Mouse (Mus musculus) limb, embryonic 11.5 days (tissue): ENCODE measurements around the gene Zfp207. TPM values are rescaled to one million over a fixed set of nuclear protein-coding genes. Genes with fewer than 3 reads are reported as not detected.
A peak's percentile ranks its signal among the peaks of the same experiment; 100 is the strongest.
"Not testable (repeated sequence)": the region's sequence is repeated elsewhere in the genome, so short reads cannot be mapped to it uniquely, and the experiment has no call there.

Experiments used
- ATAC-seq: fragments of 200-750 bp; cut with Nextera tagmentation; 2 replicates; pipeline ENCODE4 v1.8.0; 2017; ENCODE audit warnings: low read depth; ENCODE audit not compliant: insufficient number of reproducible peaks, low FRiP score, low TSS enrichment
- DNase-seq: peaks from one replicate; pipeline ENCODE4 v3.0.0-alpha.2; 2015; ENCODE audit warnings: low spot score
- H3K27ac ChIP-seq: fragments of 300-500 bp; sonication (generic); replicated peaks from 2 replicates; pipeline ENCODE4 v1.5.1; 2014; ENCODE audit warnings: low read depth, mild to moderate bottlenecking, low read length
- H3K27me3 ChIP-seq: fragments of 300-500 bp; sonication (generic); 2 replicates; pipeline ENCODE4 v1.6.1; 2014; ENCODE audit warnings: mild to moderate bottlenecking, low read length, mixed read lengths; ENCODE audit not compliant: control insufficient read depth, insufficient read depth
- H3K36me3 ChIP-seq: fragments of 300-500 bp; sonication (generic); 2 replicates; pipeline ENCODE4 v1.6.1; 2014; ENCODE audit warnings: mild to moderate bottlenecking, low read length, moderate library complexity, mixed read lengths; ENCODE audit not compliant: control insufficient read depth, insufficient read depth
- H3K4me1 ChIP-seq: fragments of 300-500 bp; sonication (generic); 2 replicates; pipeline ENCODE4 v1.6.1; 2014; ENCODE audit warnings: low read length, mixed read lengths; ENCODE audit not compliant: control insufficient read depth, insufficient read depth
- H3K4me2 ChIP-seq: fragments of 300-500 bp; sonication (generic); 2 replicates; pipeline ENCODE4 v1.6.1; 2014; ENCODE audit warnings: low read depth, mild to moderate bottlenecking, moderate library complexity; ENCODE audit not compliant: severe bottlenecking
- H3K4me3 ChIP-seq: fragments of 300-500 bp; sonication (generic); 2 replicates; pipeline ENCODE4 v1.5.1; 2014; ENCODE audit warnings: low read depth, low read length
- H3K9ac ChIP-seq: fragments of 300-500 bp; sonication (generic); 2 replicates; pipeline ENCODE4 v1.6.1; 2014; ENCODE audit warnings: mild to moderate bottlenecking, low read length
- H3K9me3 ChIP-seq: fragments of 300-500 bp; sonication (generic); 2 replicates; pipeline ENCODE4 v1.6.1; 2016; ENCODE audit warnings: low read length; ENCODE audit not compliant: control insufficient read depth
- WGBS: fragments of 180-500 bp; shearing (Covaris S2); extraction: QIAGEN DNeasy Blood & Tissue Kit; methylation state at CpG from one replicate; pipeline ENCODE4 v1.1.7; 2014; 5-methylcytosine and 5-hydroxymethylcytosine counted together
- polyA plus RNA-seq: library from polyadenylated mRNA; unstranded; fragments of >200 nt; fragmentation: Nextera tagmentation; extraction: Ambion mirVana; gene quantifications from 2 replicates; pipeline ENCODE4 v1.2.1, GENCODE M21; 2014

The Zfp207 gene
- polyA plus RNA-seq, 1 experiment from 2014 or later = 343 TPM

DNA sequence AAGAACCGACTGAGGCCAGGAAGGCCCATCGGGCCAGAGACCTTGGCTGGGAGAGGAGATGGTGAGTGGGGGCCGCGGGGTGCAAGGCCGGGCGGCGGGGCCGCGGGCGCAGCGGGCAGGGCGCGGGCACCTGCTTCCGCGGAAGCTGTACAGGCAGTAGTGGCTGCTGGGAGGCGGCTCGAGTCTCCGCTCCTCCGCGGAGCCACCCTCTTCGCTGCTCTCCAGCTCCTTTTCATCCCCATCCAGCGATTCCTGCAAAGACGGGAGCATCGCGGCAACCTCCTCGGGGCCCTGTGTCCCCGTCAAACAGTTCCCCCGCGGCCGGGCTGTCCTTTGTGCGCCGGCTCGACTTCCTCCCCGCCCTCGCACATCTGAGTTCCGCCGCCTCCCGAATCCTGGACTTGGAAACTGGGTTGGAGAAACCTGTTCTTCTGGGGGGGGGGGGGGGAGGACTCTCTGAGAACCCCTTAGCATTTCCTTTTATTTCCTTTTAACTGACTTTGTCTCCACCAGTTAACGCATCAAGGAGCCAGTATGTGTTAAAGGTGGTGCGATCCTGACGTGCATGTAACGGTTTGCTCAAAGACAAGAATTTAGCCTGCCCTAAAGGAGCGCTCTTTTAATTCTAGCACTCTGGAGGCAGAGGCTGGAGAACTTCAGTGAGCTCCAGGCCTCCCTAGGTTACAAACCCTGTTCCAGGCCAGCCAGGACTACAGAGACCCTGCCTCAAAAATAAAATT is 5.2 kb upstream of the Zfp207 start, which contains the start of gene 5730455P16Rik:
Gene 5730455P16Rik, minus strand, starts transcription at position 323 of the 740 bp plus-strand sequence.
- peak within 1 kb of the TSS; percentile 62 for H3K27ac ChIP-seq
- peak within 1 kb of the TSS; percentile 91 for H3K4me3 ChIP-seq
- DNase-seq (peak; percentile 90), ATAC-seq (peak; percentile 78; the same call in 1 of the 2 replicates)
- H3K27me3 ChIP-seq = no peaks in the 10 kb centered on the region
- H3K36me3 ChIP-seq = no peaks in the 10 kb centered on the region; the same call in 1 of the 2 replicates
- peak within 1 kb of the TSS; percentile 96 for H3K9ac ChIP-seq
- 2% methylated on average over 43 of the region's 43 CpGs for WGBS
- peak within 1 kb of the TSS; percentile 86 for H3K4me2 ChIP-seq
- no peaks in the 10 kb centered on the region for H3K9me3 ChIP-seq
- peaks cover 3% of the 10 kb centered on the region; the same call in 1 of the 2 replicates for H3K4me1 ChIP-seq

- H3K9me3 ChIP-seq, H3K36me3 ChIP-seq, H3K27me3 ChIP-seq, ATAC-seq, DNase-seq, H3K4me2 ChIP-seq, H3K4me1 ChIP-seq, H3K27ac ChIP-seq: not testable (repeated sequence)
- WGBS = 66% methylated on average over 2 of the region's 2 CpGs
- peak overlapping the region; percentile 96; the same call in 1 of the 2 replicates for H3K9ac ChIP-seq
- H3K4me3 ChIP-seq = peak overlapping the region; percentile 91; the same call in 1 of the 2 replicates
Measured at GRCm38 (mm10) chr11:80378452-80379068, 4.5 kb upstream of the Zfp207 start.

DNA sequence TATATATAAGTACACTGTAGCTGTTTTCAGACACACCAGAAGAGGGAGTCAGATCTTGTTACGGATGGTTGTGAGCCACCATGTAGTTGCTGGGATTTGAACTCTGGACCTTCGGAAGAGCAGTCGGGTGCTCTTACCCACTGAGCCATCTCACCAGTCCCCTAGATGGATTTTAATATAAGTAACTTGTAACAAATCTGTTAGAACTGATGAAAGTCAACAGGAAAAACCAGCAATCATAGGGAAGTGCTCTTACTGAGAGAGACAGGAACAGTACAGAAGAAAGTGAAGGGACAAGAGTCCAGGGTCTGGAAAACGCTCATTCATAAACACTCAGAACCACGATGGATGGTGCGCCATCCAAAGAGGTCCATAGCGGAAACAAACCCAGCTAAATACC is 3.9 kb upstream of the Zfp207 start:
- not testable (repeated sequence) for H3K4me2 ChIP-seq, DNase-seq, H3K9me3 ChIP-seq, H3K4me1 ChIP-seq, ATAC-seq, H3K4me3 ChIP-seq, H3K27me3 ChIP-seq, H3K9ac ChIP-seq, H3K36me3 ChIP-seq, H3K27ac ChIP-seq
- 98% methylated on average over 7 of the region's 7 CpGs for WGBS

GRCm38 (mm10) chr11:80382626-80383018 is 457 bp upstream of the Zfp207 start:
- H3K4me2 ChIP-seq = peak overlapping the region; percentile 70
- H3K36me3 ChIP-seq = peaks cover 3% of the 10 kb centered on the region; the same call in 1 of the 2 replicates
- DNase-seq (peak; percentile 56), ATAC-seq (peak; percentile 14; the same call in 1 of the 2 replicates)
- 6% methylated on average over 12 of the region's 12 CpGs for WGBS
- 0 out of 2 replicates have a peak overlapping the region, but pooled peaks have one; percentile 33 for H3K27ac ChIP-seq
- peak overlapping the region; percentile 67 for H3K9ac ChIP-seq
- H3K4me1 ChIP-seq = peaks cover 7% of the 10 kb centered on the region; the same call in 1 of the 2 replicates
- no peaks in the 10 kb centered on the region for H3K9me3 ChIP-seq
- no peaks in the 10 kb centered on the region for H3K27me3 ChIP-seq
- peak overlapping the region; percentile 97 for H3K4me3 ChIP-seq

DNA sequence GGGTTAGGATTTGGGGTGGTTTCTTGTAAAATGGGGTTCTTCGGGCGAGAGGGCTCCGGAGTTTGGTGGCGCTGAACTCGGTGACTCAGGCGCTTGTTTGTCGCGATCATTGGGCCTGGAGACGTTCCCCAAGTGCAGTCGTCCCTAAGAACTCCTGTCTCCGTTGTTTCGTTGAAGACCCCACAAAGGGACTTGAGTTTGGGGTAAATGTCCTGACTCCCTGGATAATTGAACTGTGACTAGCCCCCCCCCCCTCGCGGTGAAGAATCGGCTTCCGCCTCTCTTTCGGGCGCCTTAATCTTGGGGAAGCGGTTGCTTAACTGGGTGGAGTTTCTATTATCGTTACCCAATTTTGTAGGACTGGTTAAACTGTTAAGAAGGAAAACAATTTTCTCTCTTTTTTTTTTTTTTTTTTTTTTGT is 557 bp downstream of the Zfp207 start:
- DNase-seq (no peak), ATAC-seq (0 out of 2 replicates have a peak, but pooled peaks have one; percentile 19)
- peak overlapping the region; percentile 97 for H3K4me3 ChIP-seq

GRCm38 (mm10) chr11:80384461-80384860 is 1.4 kb downstream of the Zfp207 start:
- Histone ChIP-seq H3K27me3 (no peaks in the 10 kb centered on the region), H3K27ac (no peak overlapping the region), H3K9me3 (no peaks in the 10 kb centered on the region), H3K9ac (peak overlapping the region; percentile 64), H3K36me3 (peaks cover 10% of the 10 kb centered on the region), H3K4me2 (peak overlapping the region; percentile 92), H3K4me1 (peaks cover 7% of the 10 kb centered on the region; the same call in 1 of the 2 replicates), H3K4me3 (peak overlapping the region; percentile 97)
- peak; percentile 32 for DNase-seq
- no peak for ATAC-seq

More for the DNA sequence above, 557 bp downstream of the Zfp207 start:
- H3K4me1 ChIP-seq = peaks cover 7% of the 10 kb centered on the region; the same call in 1 of the 2 replicates
- H3K27ac ChIP-seq = peak overlapping the region; percentile 64; the same call in 1 of the 2 replicates
- H3K9ac ChIP-seq = peak overlapping the region; percentile 99
- H3K9me3 ChIP-seq = no peaks in the 10 kb centered on the region
- WGBS = under 1% methylated on average over 20 of the region's 20 CpGs
- H3K36me3 ChIP-seq = peaks cover 5% of the 10 kb centered on the region; the same call in 1 of the 2 replicates
- peak overlapping the region; percentile 18; the same call in 1 of the 2 replicates for H3K4me2 ChIP-seq
- H3K27me3 ChIP-seq = no peaks in the 10 kb centered on the region

DNA sequence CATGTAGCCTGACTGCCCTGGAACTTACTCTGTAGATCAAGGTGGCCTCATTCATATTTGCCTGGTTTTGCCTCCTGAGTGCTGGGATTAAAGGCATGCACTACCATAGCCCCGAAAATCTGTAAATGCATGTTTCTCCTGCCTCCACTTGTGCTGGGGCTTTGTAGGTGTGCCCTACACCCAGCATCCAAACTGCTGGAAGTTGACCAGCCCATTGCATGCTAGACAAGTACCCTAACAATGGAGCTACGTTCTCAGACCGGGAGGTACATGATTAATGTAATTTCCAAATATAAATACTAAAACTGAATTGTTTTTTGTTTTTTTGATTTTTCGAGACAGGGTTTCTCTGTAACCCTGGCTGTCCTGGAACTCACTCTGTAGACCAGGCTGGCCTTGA is 2.0 kb downstream of the Zfp207 start:
- ATAC-seq (no peak), DNase-seq (no peak)
- WGBS = 74% methylated on average over 4 of the region's 4 CpGs
- H3K27me3 ChIP-seq = no peaks in the 10 kb centered on the region
- no peak overlapping the region for H3K27ac ChIP-seq
- H3K4me1 ChIP-seq = peaks cover 7% of the 10 kb centered on the region; the same call in 1 of the 2 replicates
- H3K4me2 ChIP-seq = peak overlapping the region; percentile 92
- peak overlapping the region; percentile 97 for H3K4me3 ChIP-seq
- H3K9ac ChIP-seq = peak overlapping the region; percentile 64; the same call in 1 of the 2 replicates
- H3K9me3 ChIP-seq = no peaks in the 10 kb centered on the region
- peaks cover 12% of the 10 kb centered on the region for H3K36me3 ChIP-seq

DNA sequence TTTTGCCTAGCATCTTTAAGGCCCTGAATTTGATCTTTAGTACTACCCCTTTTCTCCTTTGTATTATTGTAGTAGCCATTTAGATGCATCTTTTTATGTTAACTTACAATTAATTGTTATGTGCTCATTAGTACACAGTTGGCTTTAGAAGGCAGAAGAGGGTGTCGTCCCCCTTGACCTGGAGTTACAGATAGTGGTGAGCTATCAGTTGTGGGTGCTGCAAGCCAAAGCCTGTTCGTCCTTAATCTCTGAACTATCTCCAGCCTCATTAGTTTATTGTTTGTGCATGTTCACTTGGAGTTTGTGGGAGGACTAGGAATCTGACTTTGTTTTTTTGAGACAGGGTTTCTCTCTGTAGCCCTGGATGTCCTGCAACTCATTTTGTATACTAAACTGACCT is 3.7 kb downstream of the Zfp207 start:
- no peak overlapping the region for H3K4me3 ChIP-seq
- 86% methylated on average over 2 of the region's 2 CpGs for WGBS
- H3K36me3 ChIP-seq = peaks cover 20% of the 10 kb centered on the region

More for the DNA sequence above, 3.7 kb downstream of the Zfp207 start:
- DNase-seq = no peak
- Histone ChIP-seq H3K4me1 (peaks cover 7% of the 10 kb centered on the region; the same call in 1 of the 2 replicates), H3K27ac (no peak overlapping the region), H3K4me2 (no peak overlapping the region), H3K9me3 (no peaks in the 10 kb centered on the region), H3K27me3 (no peaks in the 10 kb centered on the region), H3K9ac (no peak overlapping the region)
- no peak for ATAC-seq
